Mouse (Mus musculus) cortical plate, adult 2 months (tissue): ENCODE measurements around the gene Gm45062. TPM values are rescaled to one million over a fixed set of nuclear protein-coding genes. Genes with fewer than 3 reads are reported as not detected.
"Not testable (repeated sequence)": the region's sequence is repeated elsewhere in the genome, so short reads cannot be mapped to it uniquely, and the experiment has no call there.

Experiments used
- H3K27ac ChIP-seq: fragments of 200-500 bp; 2 replicates; pipeline ENCODE4 v1.5.1; 2012; ENCODE audit warnings: low read length, control low read depth, inconsistent platforms; ENCODE audit not compliant: insufficient read depth
- H3K4me1 ChIP-seq: fragments of 200-500 bp; 2 replicates; pipeline ENCODE4 v1.6.1; 2011; ENCODE audit warnings: low read length; ENCODE audit not compliant: control insufficient read depth, insufficient read depth
- H3K4me3 ChIP-seq: fragments of 200-500 bp; 2 replicates; pipeline ENCODE4 v1.5.1; 2011; ENCODE audit warnings: mild to moderate bottlenecking, low read length, control low read depth; ENCODE audit not compliant: insufficient read depth
- CTCF ChIP-seq: fragments of 200-500 bp; IDR thresholded peaks from 2 replicates; pipeline ENCODE4 v1.5.1; 2011; ENCODE audit warnings: mild to moderate bottlenecking, control low read depth, low read length; ENCODE audit not compliant: insufficient read depth; ENCODE audit errors: extremely low read depth
- POLR2A ChIP-seq: fragments of 200-500 bp; IDR thresholded peaks from 2 replicates; pipeline ENCODE4 v1.6.1; 2011; ENCODE audit warnings: mild to moderate bottlenecking, low read length, control low read depth; ENCODE audit not compliant: insufficient read depth; ENCODE audit errors: extremely low read depth
- polyA plus RNA-seq: library from polyadenylated mRNA; depleted of rRNA; stranded (reverse); fragments of >200 nt; gene quantifications from 2 replicates; pipeline ENCODE4 v1.2.3, GENCODE M21; 2012

Gene Gm45062
- polyA plus RNA-seq, 1 experiment: 21.9 TPM

GRCm38 (mm10) chr6:8509961-8510863, 251.0 kb downstream of the Gm45062 start:
- Histone ChIP-seq H3K4me3 (peak overlapping the region; percentile 61), H3K27ac (peak overlapping the region; percentile 97), H3K4me1 (no peaks in the 10 kb centered on the region)
- TF ChIP-seq POLR2A: no peak
- no peak for TF ChIP-seq CTCF

GRCm38 (mm10) chr6:8510864-8511428, 251.7 kb downstream of the Gm45062 start:
- TF ChIP-seq CTCF (no peak), POLR2A (no peak)
- Histone ChIP-seq H3K4me1 (no peaks in the 10 kb centered on the region), H3K27ac (no peak overlapping the region), H3K4me3 (peak overlapping the region; percentile 61)

GRCm38 (mm10) chr6:8511447-8511846, 252.2 kb downstream of the Gm45062 start:
- no peak for TF ChIP-seq CTCF
- H3K4me1 ChIP-seq: no peaks in the 10 kb centered on the region
- no peak overlapping the region for H3K27ac ChIP-seq
- H3K4me3 ChIP-seq: peak overlapping the region; percentile 61

GRCm38 (mm10) chr6:8512416-8512815, 253.2 kb downstream of the Gm45062 start:
- no peak for TF ChIP-seq CTCF
- TF ChIP-seq POLR2A: no peak
- H3K27ac ChIP-seq: 0 out of 2 replicates have a peak overlapping the region, but pooled peaks have one; percentile 1
- peak overlapping the region; percentile 61 for H3K4me3 ChIP-seq

GRCm38 (mm10) chr6:8519687-8520086, 260.4 kb downstream of the Gm45062 start:
- TF ChIP-seq POLR2A: no peak
- no peak for TF ChIP-seq CTCF
- Histone ChIP-seq H3K27ac (no peak overlapping the region), H3K4me3 (no peak overlapping the region), H3K4me1 (no peaks in the 10 kb centered on the region; the same call in 1 of the 2 replicates)

More at GRCm38 (mm10) chr6:8512416-8512815, 253.2 kb downstream of the Gm45062 start:
- no peaks in the 10 kb centered on the region; the same call in 1 of the 2 replicates for H3K4me1 ChIP-seq

GRCm38 (mm10) chr6:8521231-8521630, 262.0 kb downstream of the Gm45062 start:
- Histone ChIP-seq H3K4me1 (no peaks in the 10 kb centered on the region; the same call in 1 of the 2 replicates), H3K27ac (no peak overlapping the region), H3K4me3 (no peak overlapping the region)
- no peak for TF ChIP-seq POLR2A
- TF ChIP-seq CTCF: no peak

GRCm38 (mm10) chr6:8524717-8525116, 265.5 kb downstream of the Gm45062 start:
- Histone ChIP-seq H3K4me3 (no peak overlapping the region), H3K27ac (no peak overlapping the region), H3K4me1 (no peaks in the 10 kb centered on the region; the same call in 1 of the 2 replicates)
- no peak for TF ChIP-seq CTCF
- TF ChIP-seq POLR2A: no peak

GRCm38 (mm10) chr6:8531104-8531894, 272.0 kb downstream of the Gm45062 start:
- Histone ChIP-seq H3K4me1 (no peaks in the 10 kb centered on the region), H3K4me3 (no peak overlapping the region), H3K27ac (no peak overlapping the region)
- no peak for TF ChIP-seq POLR2A
- TF ChIP-seq CTCF: no peak

- H3K27ac ChIP-seq: no peak overlapping the region
Observed at GRCm38 (mm10) chr6:8536944-8537343, 277.7 kb downstream of the Gm45062 start.

GRCm38 (mm10) chr6:8541531-8541930, 282.3 kb downstream of the Gm45062 start:
- not testable (repeated sequence) for H3K4me1 ChIP-seq, H3K4me3 ChIP-seq, H3K27ac ChIP-seq

More at GRCm38 (mm10) chr6:8536944-8537343, 277.7 kb downstream of the Gm45062 start:
- Histone ChIP-seq H3K4me1 (no peaks in the 10 kb centered on the region), H3K4me3 (no peak overlapping the region)
- no peak for TF ChIP-seq CTCF
- TF ChIP-seq POLR2A: no peak
